Mouse (Mus musculus) cerebellum, adult 11 months (tissue): ENCODE measurements at regions not wholly inside any gene's neighbourhood (a gene's known extent, or its start where the extent isn't known, plus 50 kb on each side); places are given as distances from the start of the nearest gene placed in this dataset.

Experiments used
- DNase-seq: peaks from one replicate; pipeline ENCODE4 v3.0.0; 2022

DNA sequence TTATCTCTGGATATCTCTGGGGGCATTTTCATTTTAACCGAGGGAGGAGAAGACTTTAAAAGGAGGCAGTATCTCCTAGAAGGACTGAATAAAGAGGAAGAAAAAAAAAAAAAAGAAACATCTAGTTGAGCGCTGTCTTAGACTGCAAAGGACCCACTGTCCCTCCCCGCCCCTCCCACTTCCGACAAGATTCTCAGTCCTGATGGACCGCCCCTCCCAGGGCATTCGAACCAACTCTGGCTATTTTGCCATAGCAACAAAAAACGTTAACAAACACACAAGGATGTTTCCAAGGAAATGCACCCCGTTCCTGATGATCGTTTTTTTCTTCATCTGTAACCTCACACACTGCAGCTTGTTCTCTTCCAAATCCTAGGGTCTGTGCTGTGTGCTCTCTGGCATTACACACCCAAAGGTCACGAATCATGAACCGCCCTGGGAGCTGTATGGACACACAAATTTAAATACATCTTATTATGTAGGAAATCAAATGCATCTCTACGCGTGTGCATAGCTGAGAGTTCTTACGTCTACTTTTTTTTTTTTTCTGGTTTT is 75.8 kb downstream of the Rnd3 start:
- DNase-seq = no peak

DNA sequence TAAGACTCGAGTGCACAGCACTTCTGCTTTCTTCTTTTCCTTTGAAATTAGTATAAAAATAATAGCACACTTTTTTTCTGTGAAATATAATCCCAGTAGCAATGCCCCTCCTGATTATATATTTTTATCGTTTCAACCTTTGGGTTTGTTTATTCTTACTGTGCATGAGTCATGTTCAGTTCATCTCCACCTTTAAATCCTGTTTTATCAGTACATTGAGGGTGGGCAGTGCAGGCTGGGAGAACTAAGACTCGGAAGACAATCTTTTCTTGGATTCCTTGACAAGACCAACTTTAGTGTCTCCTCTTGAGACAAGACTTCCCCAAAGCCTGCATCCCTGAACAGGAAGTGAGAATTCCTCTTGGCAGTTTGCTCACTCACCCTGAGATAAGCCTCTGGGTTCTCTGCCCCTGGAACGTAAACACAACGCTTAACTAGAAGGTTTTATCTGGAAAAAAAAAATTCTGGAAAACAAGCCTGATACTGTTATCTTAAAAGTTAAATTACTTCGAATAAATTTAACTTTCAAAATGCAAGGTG is 76.5 kb downstream of the Rnd3 start:
- DNase-seq = no peak

DNA sequence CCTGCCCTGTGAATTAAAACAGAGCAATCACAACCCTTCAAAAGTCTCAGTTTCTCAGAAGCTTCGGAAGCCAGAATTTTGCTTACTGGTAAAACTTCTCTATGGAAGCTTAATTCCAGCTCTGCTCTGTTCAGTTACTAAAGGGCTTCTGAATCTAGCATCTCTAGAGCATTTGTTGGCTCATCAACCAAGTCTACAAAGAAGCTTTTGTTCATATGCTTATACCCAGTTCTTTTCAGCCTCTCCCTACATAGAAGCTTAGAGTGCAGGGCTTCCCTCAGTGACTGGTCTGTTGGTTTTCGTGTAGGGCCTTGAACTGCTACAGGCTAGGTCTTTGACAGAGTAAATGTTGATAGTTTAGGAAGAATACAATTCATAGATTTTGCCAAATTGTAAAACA is 78.0 kb downstream of the Rnd3 start:
- no peak for DNase-seq

DNA sequence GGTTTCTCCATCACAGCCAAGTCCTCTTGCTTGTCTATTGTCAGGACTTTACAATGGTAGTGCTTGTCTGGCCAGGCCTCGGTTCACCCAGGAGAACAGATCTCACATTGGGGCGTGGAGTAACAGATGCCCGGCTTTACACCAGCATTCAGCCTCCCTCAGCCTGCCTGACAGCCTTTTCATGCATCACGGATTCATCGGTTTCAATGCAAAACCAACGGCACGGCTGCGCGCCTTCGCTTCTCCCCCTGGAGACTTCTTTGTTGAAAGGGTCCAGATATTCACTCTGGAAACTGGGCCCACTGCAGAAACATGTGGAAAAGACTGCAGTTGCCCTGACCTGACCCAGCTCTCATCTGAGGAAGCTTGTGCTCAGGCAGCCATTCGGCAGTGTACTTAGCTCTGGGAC is 82.5 kb downstream of the Rnd3 start:
- DNase-seq = no peak

DNA sequence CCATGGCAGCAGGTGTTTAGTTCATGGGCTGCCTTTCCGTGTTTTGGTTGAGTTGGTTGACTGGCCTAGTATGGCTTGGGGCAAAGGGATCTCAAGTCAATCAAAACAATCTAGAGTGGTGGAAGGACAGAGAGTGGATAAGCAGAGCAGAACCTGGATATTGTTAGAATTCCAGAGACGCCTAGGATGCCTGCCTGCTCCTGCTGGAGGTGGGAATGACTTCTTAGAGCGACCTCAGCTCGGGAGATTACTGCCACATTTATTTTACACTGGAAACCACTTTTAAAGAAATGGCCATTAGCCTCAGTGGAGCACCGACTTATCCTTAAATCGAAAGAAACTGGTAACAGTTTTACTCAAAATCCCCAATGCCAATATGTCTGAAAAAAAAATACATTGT is 83.1 kb downstream of the Rnd3 start:
- no peak for DNase-seq

DNA sequence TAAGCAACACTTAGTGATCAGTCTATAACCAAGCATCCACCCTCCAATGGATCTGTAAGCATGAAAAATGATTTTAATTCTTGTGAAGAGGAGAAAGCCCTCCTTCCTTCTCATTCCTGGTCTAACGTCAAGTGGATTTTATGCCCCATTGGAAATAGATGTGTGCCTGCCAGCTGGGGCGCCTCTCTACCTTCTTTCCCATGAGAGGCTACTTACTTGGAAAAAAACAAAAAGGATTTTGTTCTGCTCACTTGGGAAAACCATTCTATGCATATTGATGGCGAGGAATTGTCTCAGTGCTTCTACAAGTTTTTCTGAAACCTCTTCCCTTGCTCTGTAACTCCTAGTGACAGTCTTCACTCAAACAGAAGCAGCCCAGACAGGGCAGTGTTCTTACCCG is 84.1 kb downstream of the Rnd3 start:
- DNase-seq = no peak

DNA sequence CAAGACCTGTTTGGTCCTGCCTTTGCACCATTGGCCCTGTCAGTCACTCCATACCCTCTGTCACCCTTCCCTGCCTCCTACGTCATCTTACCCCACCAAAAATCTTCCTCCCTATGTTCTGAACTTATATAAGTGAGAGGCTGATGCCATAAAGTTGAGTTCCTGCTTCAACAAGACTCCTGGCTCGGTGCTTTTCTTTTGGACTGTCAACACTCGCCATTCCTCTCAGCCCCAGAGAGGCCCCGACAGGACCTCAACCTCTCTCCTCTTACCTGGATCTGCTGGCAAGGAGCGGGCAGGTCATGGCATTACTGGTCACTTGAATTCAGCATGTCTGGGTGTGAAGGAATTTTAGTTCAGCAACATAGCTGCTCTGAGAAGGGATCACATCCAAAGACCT is 86.9 kb downstream of the Rnd3 start:
- no peak for DNase-seq

DNA sequence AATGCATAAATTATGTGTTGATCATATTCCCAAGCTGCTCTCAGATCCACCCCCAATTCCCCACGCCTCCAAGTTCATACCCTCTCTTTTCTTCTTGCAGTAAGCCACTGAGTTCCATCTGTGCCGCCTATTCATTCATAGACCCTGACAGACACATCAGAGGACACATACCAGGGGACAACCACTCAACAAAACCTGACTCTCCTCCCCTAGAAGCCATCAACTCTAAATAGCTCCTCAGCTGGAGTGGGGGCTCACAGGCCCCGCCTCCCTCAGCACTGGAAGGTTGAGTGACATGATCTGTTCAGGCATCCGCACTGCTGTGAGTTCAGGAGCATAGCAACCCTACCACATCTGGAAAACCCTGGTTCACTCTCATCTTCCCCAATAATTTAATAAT is 90.8 kb downstream of the Rnd3 start:
- DNase-seq = no peak

DNA sequence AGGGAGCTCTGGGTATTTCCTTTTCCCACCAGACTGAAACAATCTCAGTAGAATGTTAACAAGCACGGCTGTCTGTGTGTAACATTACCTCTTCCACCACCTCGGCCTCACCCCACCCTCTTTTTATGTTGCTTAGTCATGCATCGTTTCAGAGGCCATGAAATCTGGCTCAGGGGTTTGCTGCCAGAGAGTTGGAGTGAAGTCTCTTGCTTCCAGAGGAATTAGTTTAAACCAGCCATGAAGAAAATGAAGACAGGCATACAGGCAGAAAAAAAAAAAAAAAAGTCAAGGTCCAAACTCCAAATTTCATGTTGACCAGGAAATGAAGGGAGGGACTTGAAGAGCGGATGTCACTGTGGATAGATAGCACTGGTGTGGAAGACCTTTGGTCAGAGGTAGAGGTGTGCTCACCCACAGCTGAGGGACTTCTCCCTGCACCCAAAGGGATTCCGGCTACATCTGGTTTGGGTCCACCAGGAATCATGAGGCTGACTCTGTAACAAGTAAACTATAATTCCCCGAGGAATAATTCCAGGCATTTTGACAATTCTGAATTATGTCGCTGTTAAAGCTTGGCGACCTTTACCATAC is 92.7 kb downstream of the Rnd3 start:
- no peak for DNase-seq

DNA sequence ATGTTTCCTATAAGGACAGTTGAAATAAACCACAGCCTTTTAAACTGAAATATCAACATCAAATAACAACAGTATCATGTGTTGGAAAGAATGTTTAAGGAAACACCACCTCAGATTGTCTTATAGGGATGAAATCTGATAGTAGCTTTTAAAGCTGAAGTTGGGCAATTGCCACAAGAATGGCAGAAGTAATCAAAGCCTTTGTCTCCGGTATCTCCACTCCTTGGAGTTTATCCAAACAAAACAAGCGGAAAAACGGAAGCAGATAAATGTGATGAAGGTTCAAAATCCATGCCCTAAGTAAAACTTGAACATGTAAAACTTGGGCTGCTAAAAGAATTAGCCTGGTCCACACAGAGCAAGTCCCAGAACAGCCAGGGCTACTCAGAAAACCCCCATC is 93.6 kb downstream of the Rnd3 start:
- DNase-seq = no peak

DNA sequence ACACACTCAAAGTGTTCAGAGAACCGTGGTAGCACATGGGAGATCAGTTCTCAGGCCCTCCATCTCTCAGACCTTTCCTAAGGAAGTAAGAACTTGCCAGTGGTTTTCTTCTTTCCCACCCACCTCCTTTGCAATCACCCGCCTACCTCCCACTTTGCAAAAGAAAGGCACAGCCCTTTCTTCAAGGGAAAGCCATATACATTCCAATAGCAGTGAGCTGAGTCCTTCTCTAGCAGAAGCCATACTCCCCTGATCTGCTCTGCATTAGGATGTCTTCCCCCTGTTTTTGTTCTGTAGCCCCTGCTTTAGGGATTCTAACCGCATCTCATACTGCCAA is 99.1 kb downstream of the Rnd3 start:
- no peak for DNase-seq

DNA sequence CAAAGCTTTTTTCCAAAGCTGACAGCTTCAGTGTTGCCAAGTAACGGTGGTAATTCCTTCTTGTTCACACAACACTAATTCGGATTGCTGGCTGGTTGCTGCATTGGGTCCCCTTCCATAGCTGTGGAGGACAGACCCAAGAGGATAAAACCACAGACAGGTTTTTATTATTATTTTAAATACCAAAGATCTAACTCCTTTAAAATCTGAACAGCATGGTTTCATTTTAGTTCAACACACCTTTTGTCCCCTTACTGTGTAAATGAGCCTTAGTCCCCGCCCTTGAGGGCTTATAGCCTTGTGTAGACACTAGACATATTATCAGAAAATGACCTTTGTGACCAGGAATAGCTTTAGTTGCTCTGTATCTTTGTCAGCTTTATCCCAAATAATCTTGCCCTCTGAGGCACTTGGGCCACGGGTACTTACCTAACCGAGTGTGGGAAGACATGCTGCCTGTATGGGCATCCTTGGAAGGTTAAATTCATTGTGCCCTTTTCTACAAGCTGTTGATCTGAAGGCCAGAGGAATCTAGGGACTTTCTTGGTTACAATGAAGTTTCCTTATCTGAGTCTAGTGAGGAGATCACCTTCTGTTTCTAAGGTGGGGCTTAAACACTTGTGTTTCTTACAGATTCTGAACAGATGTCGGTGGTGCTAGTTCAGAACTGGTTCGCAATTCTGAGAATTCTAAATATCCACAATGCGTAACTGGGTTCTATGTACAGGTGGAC is 99.6 kb downstream of the Rnd3 start:
- no peak for DNase-seq

DNA sequence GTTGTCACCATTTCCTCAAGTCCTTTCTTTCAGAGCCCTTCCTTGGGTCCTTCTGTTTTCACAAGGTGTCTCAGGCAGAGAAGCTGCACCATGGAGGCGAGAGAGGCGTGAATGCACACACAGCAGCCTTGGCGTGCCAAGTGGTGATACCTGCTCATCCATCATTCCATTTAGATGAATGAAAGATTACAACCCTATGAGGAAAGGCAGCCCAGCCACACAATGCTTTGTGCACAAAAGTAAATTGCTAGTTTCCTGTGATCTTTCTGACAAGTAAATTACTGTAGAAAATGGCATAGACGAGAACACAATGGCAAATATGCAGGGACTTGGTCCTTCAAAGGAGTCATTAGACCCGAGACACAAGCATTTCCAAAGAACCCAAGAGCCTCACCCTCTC is 101.4 kb downstream of the Rnd3 start:
- DNase-seq = no peak

DNA sequence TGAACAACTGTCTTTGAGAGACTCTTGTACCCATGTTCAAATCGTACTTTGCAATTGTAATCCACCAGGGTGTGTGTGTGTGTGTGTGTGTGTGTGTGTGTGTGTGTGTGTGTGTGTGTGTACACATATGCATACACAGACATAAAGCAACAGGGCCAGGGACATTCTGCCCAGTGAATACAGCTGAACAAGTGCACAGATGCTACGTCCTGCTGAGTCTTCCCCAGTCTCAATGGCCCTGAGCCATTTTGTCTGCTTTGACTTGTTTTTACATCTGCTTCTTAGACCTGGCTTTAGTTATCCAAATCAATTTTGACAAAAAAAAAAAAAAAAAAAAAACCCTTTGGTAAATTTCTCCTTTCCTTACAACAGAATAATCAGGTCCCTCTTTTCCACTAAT is 103.3 kb downstream of the Rnd3 start:
- DNase-seq = no peak

DNA sequence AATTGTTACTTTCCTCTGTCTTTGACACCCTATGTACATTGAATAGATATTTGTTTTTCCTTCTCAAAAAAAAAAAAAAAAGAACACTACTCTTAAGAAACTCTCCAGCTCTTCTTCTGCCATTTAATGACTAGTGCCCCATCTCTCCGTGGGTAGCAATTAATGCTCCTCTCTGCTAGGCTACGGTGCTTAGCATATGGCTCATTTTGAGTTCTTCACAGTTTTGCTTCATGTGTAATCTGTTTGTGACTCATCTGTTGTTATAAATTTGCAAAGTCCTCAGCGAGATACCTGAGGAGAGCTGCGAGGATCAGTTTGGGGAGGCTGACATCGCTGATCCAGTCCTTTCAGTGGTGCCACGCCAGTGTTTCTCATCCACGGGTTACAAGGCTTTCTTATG is 107.8 kb downstream of the Rnd3 start:
- no peak for DNase-seq

DNA sequence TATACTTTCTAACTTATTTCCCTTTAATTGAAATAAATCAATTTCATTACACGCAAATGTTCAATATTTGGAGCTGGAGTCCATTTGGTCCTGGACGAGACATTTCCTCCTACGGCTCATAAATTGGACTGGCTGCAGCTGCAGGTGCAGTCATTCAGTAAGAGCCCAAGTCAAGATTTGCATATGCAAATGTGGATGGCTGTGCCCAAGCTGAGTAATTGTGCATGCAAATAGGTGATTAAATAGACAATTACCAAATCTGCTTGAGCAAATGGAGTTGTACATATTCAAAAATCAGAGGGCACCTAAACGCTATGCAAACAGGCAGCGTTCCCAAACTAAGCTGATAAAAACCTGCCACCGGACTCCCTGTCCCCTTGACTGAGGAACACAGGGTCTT is 110.2 kb downstream of the Rnd3 start:
- no peak for DNase-seq

DNA sequence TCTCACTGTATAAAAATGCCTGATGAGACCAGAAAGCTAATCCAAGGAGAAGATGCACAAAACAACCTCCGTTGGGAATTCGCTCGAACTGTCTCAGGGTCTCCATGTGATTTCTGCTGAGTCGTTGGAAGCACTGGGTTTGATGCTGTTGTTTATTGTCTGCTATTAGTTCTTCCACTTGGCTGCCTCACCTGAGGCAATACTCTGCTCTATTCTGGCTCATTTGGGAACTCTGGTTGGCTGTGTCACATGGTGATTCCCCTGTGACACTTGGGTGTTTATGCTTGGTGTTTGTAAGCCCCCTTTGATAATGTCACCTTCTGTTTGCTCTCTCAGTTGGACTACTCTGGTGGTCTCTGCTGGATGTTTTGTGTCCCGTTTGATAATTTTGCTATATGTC is 111.9 kb downstream of the Rnd3 start:
- no peak for DNase-seq

DNA sequence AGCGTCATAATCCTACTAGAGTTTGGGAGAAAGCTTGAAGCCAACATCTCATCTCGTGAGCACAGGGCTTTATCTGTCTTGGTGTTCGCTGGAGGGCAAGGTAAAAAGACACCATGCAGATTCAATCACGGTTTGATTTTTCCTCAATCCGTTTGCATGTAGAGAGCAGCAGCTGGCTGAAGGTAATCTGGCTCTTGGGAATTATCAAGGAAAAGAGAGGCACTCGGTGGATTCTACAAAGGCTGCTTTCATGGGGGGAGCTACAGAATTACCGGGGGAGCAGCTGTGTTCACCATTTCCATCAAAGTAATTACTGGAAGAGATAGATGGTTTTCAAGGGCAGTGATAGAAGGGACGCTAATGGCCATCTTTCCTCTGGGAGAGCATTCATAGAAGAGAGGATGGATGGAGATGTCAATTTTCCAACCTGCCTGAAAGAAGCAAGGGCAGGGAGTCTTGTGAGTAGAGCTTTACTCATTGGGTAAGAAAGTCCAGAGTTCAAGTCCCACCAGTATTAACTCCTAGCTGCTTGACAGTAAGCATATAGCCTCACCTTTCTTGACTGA is 112.6 kb downstream of the Rnd3 start:
- DNase-seq = no peak

DNA sequence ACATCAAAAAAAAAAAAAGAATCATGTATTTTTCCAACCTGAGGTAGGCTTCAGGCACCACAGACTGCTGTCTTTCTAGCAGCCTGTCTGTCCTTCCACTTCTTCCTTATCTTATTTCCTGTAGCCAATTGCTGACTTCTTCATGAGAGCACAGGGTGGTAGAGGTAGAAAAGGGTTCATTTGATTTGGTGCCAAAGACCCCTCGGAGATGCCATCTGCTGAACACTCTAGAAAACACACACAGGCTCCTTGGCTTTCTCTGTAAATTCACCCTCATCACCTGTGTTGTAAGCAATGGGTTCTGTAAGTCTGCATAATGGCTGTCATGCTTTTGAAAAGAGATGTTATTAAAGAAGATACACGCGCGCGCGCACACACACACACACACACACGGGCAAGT is 115.0 kb downstream of the Rnd3 start:
- DNase-seq = no peak

DNA sequence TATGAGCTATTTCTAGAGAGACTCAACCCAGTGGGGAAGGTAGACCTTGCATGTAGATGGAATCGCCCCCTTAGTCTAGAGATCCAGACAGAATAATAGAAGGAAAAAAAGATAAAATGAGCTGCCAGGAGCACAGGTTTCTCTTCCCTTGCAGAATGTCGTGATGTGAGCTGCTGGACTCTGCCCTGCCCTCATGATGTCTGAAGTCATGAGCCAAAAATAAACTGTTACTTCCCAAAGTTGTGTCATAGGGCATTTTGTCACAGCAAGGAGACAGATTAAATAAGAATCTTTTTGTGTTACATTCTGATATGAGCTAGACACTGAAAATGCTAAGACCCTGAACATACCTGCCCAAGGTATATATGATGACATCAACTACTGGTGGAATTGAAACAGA is 126.4 kb downstream of the Rnd3 start:
- no peak for DNase-seq

DNA sequence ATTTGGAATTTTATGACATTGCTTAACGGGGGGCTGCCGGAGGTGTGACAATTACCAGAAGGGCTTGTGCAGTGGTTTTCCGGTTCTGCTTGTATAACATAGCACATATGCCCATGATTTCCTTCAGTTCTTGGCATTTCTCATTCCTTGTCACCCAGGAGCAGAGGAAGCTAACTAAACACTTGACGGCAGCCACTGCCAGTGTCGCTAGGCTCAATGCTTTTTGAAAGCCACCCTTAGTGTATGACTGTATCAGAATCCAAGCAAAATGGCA is 132.8 kb downstream of the Rnd3 start:
- DNase-seq = no peak

DNA sequence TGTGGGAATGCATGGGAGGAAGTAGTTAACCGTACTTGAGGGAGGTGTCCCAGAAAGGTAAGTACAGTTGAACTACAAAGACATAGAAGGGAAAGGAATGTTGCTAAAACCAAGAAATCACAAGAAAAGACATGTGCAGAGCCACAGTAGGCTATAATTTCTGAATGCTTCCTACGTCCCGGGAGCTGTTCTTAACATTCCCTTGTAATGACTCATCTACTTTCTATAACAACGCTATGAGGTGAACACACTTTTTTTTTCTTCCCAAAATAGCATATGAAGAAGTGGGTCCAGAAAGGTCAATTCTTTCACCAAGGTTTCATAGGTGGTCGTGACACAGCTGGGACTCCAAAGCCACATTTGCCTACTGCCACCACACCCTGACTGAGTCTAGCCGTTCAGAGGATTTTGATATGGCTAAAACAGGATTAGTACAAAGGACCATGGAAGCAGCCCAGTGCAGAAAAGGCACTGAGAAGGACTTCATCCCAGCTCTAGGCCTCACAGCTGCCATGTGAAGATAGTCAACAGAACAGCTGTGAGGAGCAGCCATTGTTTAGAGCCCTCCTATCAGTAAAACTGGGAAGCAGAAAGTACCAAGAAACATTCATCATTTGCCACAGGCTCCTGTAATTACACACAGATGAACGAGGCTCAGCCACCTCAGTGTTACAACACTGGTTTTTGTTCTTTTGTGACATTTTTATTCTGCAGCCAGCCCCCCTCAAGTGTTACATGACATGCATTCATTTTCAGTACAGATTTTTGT is 133.4 kb downstream of the Rnd3 start:
- DNase-seq = no peak

DNA sequence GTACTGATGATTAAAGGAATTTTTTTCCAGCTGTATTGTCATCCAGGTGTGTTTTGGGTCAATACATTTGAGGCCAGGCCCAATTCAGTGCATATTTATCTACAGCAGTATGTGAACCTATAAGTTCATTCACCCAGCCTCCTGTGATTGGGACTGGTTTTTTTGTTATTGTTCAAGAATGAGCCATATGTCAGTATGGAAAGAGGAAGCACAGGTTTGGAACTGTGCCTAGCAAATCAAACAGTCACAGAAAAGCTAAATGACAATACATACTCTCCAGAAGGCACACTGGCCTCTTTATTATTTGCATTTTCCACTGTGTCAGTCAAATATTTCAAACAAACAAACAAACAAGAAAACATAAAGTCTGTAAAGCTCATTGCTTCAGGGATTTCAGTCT is 134.7 kb downstream of the Rnd3 start:
- no peak for DNase-seq

DNA sequence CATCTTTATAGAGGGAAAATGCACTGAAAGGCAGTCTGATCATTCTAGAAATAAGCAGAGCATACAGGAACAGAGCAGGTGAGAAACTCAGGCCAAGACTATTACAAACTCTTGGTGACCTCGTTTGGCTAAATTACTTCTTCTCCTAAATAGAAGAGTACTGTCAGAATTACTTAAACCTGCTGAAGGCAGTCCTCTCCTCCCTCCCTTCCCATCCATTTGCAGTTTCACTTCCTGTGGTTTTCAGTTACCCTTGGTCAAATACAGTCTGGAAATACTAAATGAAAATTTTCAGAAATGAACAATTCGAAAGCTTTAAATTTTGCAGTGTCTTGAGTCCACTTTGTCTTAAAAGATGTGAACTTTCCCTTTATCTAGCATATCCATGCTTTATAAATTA is 135.8 kb downstream of the Rnd3 start:
- no peak for DNase-seq
